Mouse (Mus musculus): ENCODE results near the gene Eln. TPM values are rescaled to one million over a fixed set of nuclear protein-coding genes. Genes with fewer than 3 reads are reported as not detected.
A peak's percentile ranks its signal among the peaks of the same experiment; 100 is the strongest.

The Eln gene
- polyA plus RNA-seq, 1 experiment from 2014 or later, result 285 TPM

GRCm38 (mm10) chr5:134739951-134740350 is 7.2 kb downstream of the Eln start:
- no peaks in the 10 kb centered on the region for H3K9me3 ChIP-seq (replicated peaks; ENCODE audit: control insufficient read depth, low read length)
- H3K27ac ChIP-seq (ENCODE audit: low read length), result peak overlapping the region; percentile 24; the same call in 1 of the 2 replicates
- no peak overlapping the region for H3K4me2 ChIP-seq (ENCODE audit: low read depth, low read length)
- H3K27me3 ChIP-seq (ENCODE audit: control insufficient read depth, insufficient read depth, low read length), result peaks cover 2% of the 10 kb centered on the region; the same call in 1 of the 2 replicates
- H3K4me3 ChIP-seq (ENCODE audit: low read length), result no peak overlapping the region
- no peaks in the 10 kb centered on the region for H3K36me3 ChIP-seq (ENCODE audit: control insufficient read depth, insufficient read depth)
- no peak overlapping the region for H3K9ac ChIP-seq (ENCODE audit: low read length)
- ATAC-seq (replicated peaks; ENCODE audit: extremely low read depth, insufficient read depth, low FRiP score), result no peak
- WGBS, result 57% methylated on average over 3 of the region's 3 CpGs
- peaks cover 6% of the 10 kb centered on the region for H3K4me1 ChIP-seq (ENCODE audit: control insufficient read depth, insufficient read depth, low read length)

- ATAC-seq (replicated peaks; ENCODE audit: extremely low read depth, insufficient read depth, low FRiP score), result no peak
- Histone ChIP-seq H3K27me3 (ENCODE audit: control insufficient read depth, insufficient read depth, low read length) (no peaks in the 10 kb centered on the region), H3K27ac (ENCODE audit: low read length) (no peak overlapping the region), H3K9ac (ENCODE audit: low read length) (no peak overlapping the region), H3K9me3 (replicated peaks; ENCODE audit: control insufficient read depth, low read length) (no peaks in the 10 kb centered on the region), H3K4me1 (ENCODE audit: control insufficient read depth, insufficient read depth, low read length) (no peaks in the 10 kb centered on the region; the same call in 1 of the 2 replicates), H3K4me3 (ENCODE audit: low read length) (no peak overlapping the region), H3K4me2 (ENCODE audit: low read depth, low read length) (no peak overlapping the region), H3K36me3 (ENCODE audit: control insufficient read depth, insufficient read depth) (no peaks in the 10 kb centered on the region)
- 44% methylated on average over 2 of the region's 2 CpGs for WGBS
These were observed 12.2 kb downstream of the Eln start for GRCm38 (mm10) chr5:134734920-134735319.

GRCm38 (mm10) chr5:134734072-134734471 is 13.1 kb downstream of the Eln start:
- Histone ChIP-seq H3K9ac (ENCODE audit: low read length) (no peak overlapping the region), H3K36me3 (ENCODE audit: control insufficient read depth, insufficient read depth) (no peaks in the 10 kb centered on the region; the same call in 1 of the 2 replicates), H3K4me3 (ENCODE audit: low read length) (no peak overlapping the region), H3K9me3 (replicated peaks; ENCODE audit: control insufficient read depth, low read length) (no peaks in the 10 kb centered on the region), H3K4me1 (ENCODE audit: control insufficient read depth, insufficient read depth, low read length) (no peaks in the 10 kb centered on the region; the same call in 1 of the 2 replicates), H3K27me3 (ENCODE audit: control insufficient read depth, insufficient read depth, low read length) (no peaks in the 10 kb centered on the region), H3K4me2 (ENCODE audit: low read depth, low read length) (no peak overlapping the region), H3K27ac (ENCODE audit: low read length) (no peak overlapping the region)
- no peak for ATAC-seq (replicated peaks; ENCODE audit: extremely low read depth, insufficient read depth, low FRiP score)
- 69% methylated on average over 5 of the region's 5 CpGs for WGBS

- H3K4me3 ChIP-seq (ENCODE audit: low read length), result no peak overlapping the region
- no peak overlapping the region for H3K9ac ChIP-seq (ENCODE audit: low read length)
- H3K27me3 ChIP-seq (ENCODE audit: control insufficient read depth, insufficient read depth, low read length), result no peaks in the 10 kb centered on the region
- no peaks in the 10 kb centered on the region; the same call in 1 of the 2 replicates for H3K36me3 ChIP-seq (ENCODE audit: control insufficient read depth, insufficient read depth)
- no peak for ATAC-seq (replicated peaks; ENCODE audit: extremely low read depth, insufficient read depth, low FRiP score)
- no peaks in the 10 kb centered on the region; the same call in 1 of the 2 replicates for H3K4me1 ChIP-seq (ENCODE audit: control insufficient read depth, insufficient read depth, low read length)
- WGBS, result 57% methylated on average over 4 of the region's 4 CpGs
- no peak overlapping the region for H3K27ac ChIP-seq (ENCODE audit: low read length)
- H3K4me2 ChIP-seq (ENCODE audit: low read depth, low read length), result no peak overlapping the region
- H3K9me3 ChIP-seq (replicated peaks; ENCODE audit: control insufficient read depth, low read length), result no peaks in the 10 kb centered on the region
These were observed 13.9 kb downstream of the Eln start for GRCm38 (mm10) chr5:134733241-134733640.

GRCm38 (mm10) chr5:134729124-134729523 is 18.0 kb downstream of the Eln start:
- 93% methylated on average over 12 of the region's 12 CpGs for WGBS
- Histone ChIP-seq H3K36me3 (ENCODE audit: control insufficient read depth, insufficient read depth) (no peaks in the 10 kb centered on the region; the same call in 1 of the 2 replicates), H3K9me3 (replicated peaks; ENCODE audit: control insufficient read depth, low read length) (no peaks in the 10 kb centered on the region), H3K27me3 (ENCODE audit: control insufficient read depth, insufficient read depth, low read length) (no peaks in the 10 kb centered on the region), H3K9ac (ENCODE audit: low read length) (no peak overlapping the region), H3K4me1 (ENCODE audit: control insufficient read depth, insufficient read depth, low read length) (no peaks in the 10 kb centered on the region), H3K4me2 (ENCODE audit: low read depth, low read length) (no peak overlapping the region), H3K4me3 (ENCODE audit: low read length) (no peak overlapping the region), H3K27ac (ENCODE audit: low read length) (no peak overlapping the region)
- ATAC-seq (replicated peaks; ENCODE audit: extremely low read depth, insufficient read depth, low FRiP score), result no peak

- H3K4me2 ChIP-seq (ENCODE audit: low read depth, low read length), result no peak overlapping the region
- no peaks in the 10 kb centered on the region for H3K27me3 ChIP-seq (ENCODE audit: control insufficient read depth, insufficient read depth, low read length)
- no peaks in the 10 kb centered on the region; the same call in 1 of the 2 replicates for H3K36me3 ChIP-seq (ENCODE audit: control insufficient read depth, insufficient read depth)
- H3K9ac ChIP-seq (ENCODE audit: low read length), result no peak overlapping the region
- no peaks in the 10 kb centered on the region for H3K4me1 ChIP-seq (ENCODE audit: control insufficient read depth, insufficient read depth, low read length)
- H3K4me3 ChIP-seq (ENCODE audit: low read length), result no peak overlapping the region
- no peak overlapping the region for H3K27ac ChIP-seq (ENCODE audit: low read length)
- H3K9me3 ChIP-seq (replicated peaks; ENCODE audit: control insufficient read depth, low read length), result no peaks in the 10 kb centered on the region
- ATAC-seq (replicated peaks; ENCODE audit: extremely low read depth, insufficient read depth, low FRiP score), result no peak
- 65% methylated on average over 3 of the region's 3 CpGs for WGBS
These were observed 18.6 kb downstream of the Eln start for GRCm38 (mm10) chr5:134728535-134728934.

- Histone ChIP-seq H3K27ac (ENCODE audit: low read length) (no peak overlapping the region), H3K4me2 (ENCODE audit: low read depth, low read length) (no peak overlapping the region), H3K9me3 (replicated peaks; ENCODE audit: control insufficient read depth, low read length) (no peaks in the 10 kb centered on the region), H3K27me3 (ENCODE audit: control insufficient read depth, insufficient read depth, low read length) (no peaks in the 10 kb centered on the region), H3K4me3 (ENCODE audit: low read length) (no peak overlapping the region), H3K36me3 (ENCODE audit: control insufficient read depth, insufficient read depth) (no peaks in the 10 kb centered on the region; the same call in 1 of the 2 replicates), H3K9ac (ENCODE audit: low read length) (no peak overlapping the region), H3K4me1 (ENCODE audit: control insufficient read depth, insufficient read depth, low read length) (no peaks in the 10 kb centered on the region)
- ATAC-seq (replicated peaks; ENCODE audit: extremely low read depth, insufficient read depth, low FRiP score), result no peak
- 71% methylated on average over 8 of the region's 8 CpGs for WGBS
These were observed 20.0 kb downstream of the Eln start for GRCm38 (mm10) chr5:134727001-134727639.

- ATAC-seq (replicated peaks; ENCODE audit: extremely low read depth, insufficient read depth, low FRiP score), result no peak
These were observed 21.8 kb downstream of the Eln start for GRCm38 (mm10) chr5:134725299-134725698.

GRCm38 (mm10) chr5:134720058-134720457 is 27.1 kb downstream of the Eln start:
- no peaks in the 10 kb centered on the region; the same call in 1 of the 2 replicates for H3K27me3 ChIP-seq (ENCODE audit: control insufficient read depth, insufficient read depth, low read length)
- H3K36me3 ChIP-seq (ENCODE audit: control insufficient read depth, insufficient read depth), result 0 out of 2 replicates have a peak, but pooled peaks cover 3% of the 10 kb centered on the region
- ATAC-seq (replicated peaks; ENCODE audit: extremely low read depth, insufficient read depth, low FRiP score), result no peak
- no peaks in the 10 kb centered on the region for H3K9me3 ChIP-seq (replicated peaks; ENCODE audit: control insufficient read depth, low read length)
- no peak overlapping the region for H3K9ac ChIP-seq (ENCODE audit: low read length)
- H3K4me2 ChIP-seq (ENCODE audit: low read depth, low read length), result no peak overlapping the region
- 32% methylated on average over 4 of the region's 4 CpGs for WGBS
- H3K4me3 ChIP-seq (ENCODE audit: low read length), result no peak overlapping the region
- 0 out of 2 replicates have a peak, but pooled peaks cover 2% of the 10 kb centered on the region for H3K4me1 ChIP-seq (ENCODE audit: control insufficient read depth, insufficient read depth, low read length)
- no peak overlapping the region for H3K27ac ChIP-seq (ENCODE audit: low read length)

More at GRCm38 (mm10) chr5:134725299-134725698, 21.8 kb downstream of the Eln start:
- 71% methylated on average over 4 of the region's 4 CpGs for WGBS
- Histone ChIP-seq H3K27ac (ENCODE audit: low read length) (no peak overlapping the region), H3K9me3 (replicated peaks; ENCODE audit: control insufficient read depth, low read length) (no peaks in the 10 kb centered on the region), H3K27me3 (ENCODE audit: control insufficient read depth, insufficient read depth, low read length) (no peaks in the 10 kb centered on the region), H3K4me3 (ENCODE audit: low read length) (no peak overlapping the region), H3K36me3 (ENCODE audit: control insufficient read depth, insufficient read depth) (no peaks in the 10 kb centered on the region; the same call in 1 of the 2 replicates), H3K4me1 (ENCODE audit: control insufficient read depth, insufficient read depth, low read length) (no peaks in the 10 kb centered on the region), H3K9ac (ENCODE audit: low read length) (no peak overlapping the region), H3K4me2 (ENCODE audit: low read depth, low read length) (no peak overlapping the region)
